Mouse (Mus musculus) limb, embryonic 10.5 days (tissue): ENCODE measurements around the gene Phf23. TPM values are rescaled to one million over a fixed set of nuclear protein-coding genes. Genes with fewer than 3 reads are reported as not detected.
"Not testable (repeated sequence)": the region's sequence is repeated elsewhere in the genome, so short reads cannot be mapped to it uniquely, and the experiment has no call there.

Source experiments
- DNase-seq: peaks from one replicate; pipeline ENCODE4 v3.0.0-alpha.2; 2017; ENCODE audit warnings: low spot score
- H3K27ac ChIP-seq: fragments of 300-500 bp; sonication (generic); 2 replicates; pipeline ENCODE4 v1.5.1; 2016; ENCODE audit warnings: mild to moderate bottlenecking
- H3K27me3 ChIP-seq: fragments of 300-500 bp; sonication (generic); 2 replicates; pipeline ENCODE4 v1.6.1; 2016; ENCODE audit warnings: low read depth, mild to moderate bottlenecking; ENCODE audit not compliant: poor library complexity, severe bottlenecking
- H3K36me3 ChIP-seq: fragments of 300-500 bp; sonication (generic); 2 replicates; pipeline ENCODE4 v1.6.1; 2016; ENCODE audit warnings: mild to moderate bottlenecking, moderate library complexity
- H3K4me1 ChIP-seq: fragments of 300-500 bp; sonication (generic); 2 replicates; pipeline ENCODE4 v1.6.1; 2016
- H3K4me3 ChIP-seq: fragments of 300-500 bp; sonication (generic); 2 replicates; pipeline ENCODE4 v1.5.1; 2016; ENCODE audit warnings: mild to moderate bottlenecking, moderate library complexity
- H3K9me3 ChIP-seq: fragments of 300-500 bp; sonication (generic); replicated peaks from 2 replicates; pipeline ENCODE4 v1.6.1; 2016; ENCODE audit warnings: mild to moderate bottlenecking
- WGBS: fragments of 180-500 bp; shearing (Covaris S2); methylation state at CpG from one replicate; pipeline ENCODE4 v1.1.7; 2016; 5-methylcytosine and 5-hydroxymethylcytosine counted together
- polyA plus RNA-seq: library from polyadenylated mRNA; unstranded; fragments of >200 nt; fragmentation: Nextera tagmentation; extraction: Ambion mirVana; gene quantifications from 2 replicates; pipeline ENCODE4 v1.2.1, GENCODE M21; 2016

The Phf23 gene
- polyA plus RNA-seq: 101 and 106 TPM in 2 replicates

- Histone ChIP-seq H3K27me3 (no peaks in the 10 kb centered on the region), H3K9me3 (no peaks in the 10 kb centered on the region), H3K36me3 (peaks cover 49% of the 10 kb centered on the region), H3K4me3 (peak within 1 kb of the TSS; percentile 98), H3K27ac (peak within 1 kb of the TSS; percentile 98), H3K4me1 (peaks cover 35% of the 10 kb centered on the region)
- WGBS: 2% methylated on average over 36 of the region's 36 CpGs
- DNase-seq: peak; percentile 97
Observed at GRCm38 (mm10) chr11:69995391-69995960, at the start of gene Phf23. Gene Phf23 (plus strand): TSS chr11:69995777.

GRCm38 (mm10) chr11:69945997-69946891, 49.3 kb upstream of the Phf23 start:
- no peaks in the 10 kb centered on the region for H3K27me3 ChIP-seq
- peaks cover 31% of the 10 kb centered on the region for H3K4me1 ChIP-seq
- peak overlapping the region; percentile 57 for H3K4me3 ChIP-seq
- WGBS: 93% methylated on average over 18 of the region's 18 CpGs
- H3K36me3 ChIP-seq: peaks cover 52% of the 10 kb centered on the region
- DNase-seq: no peak
- H3K9me3 ChIP-seq: no peaks in the 10 kb centered on the region
- peak overlapping the region; percentile 96 for H3K27ac ChIP-seq

DNA sequence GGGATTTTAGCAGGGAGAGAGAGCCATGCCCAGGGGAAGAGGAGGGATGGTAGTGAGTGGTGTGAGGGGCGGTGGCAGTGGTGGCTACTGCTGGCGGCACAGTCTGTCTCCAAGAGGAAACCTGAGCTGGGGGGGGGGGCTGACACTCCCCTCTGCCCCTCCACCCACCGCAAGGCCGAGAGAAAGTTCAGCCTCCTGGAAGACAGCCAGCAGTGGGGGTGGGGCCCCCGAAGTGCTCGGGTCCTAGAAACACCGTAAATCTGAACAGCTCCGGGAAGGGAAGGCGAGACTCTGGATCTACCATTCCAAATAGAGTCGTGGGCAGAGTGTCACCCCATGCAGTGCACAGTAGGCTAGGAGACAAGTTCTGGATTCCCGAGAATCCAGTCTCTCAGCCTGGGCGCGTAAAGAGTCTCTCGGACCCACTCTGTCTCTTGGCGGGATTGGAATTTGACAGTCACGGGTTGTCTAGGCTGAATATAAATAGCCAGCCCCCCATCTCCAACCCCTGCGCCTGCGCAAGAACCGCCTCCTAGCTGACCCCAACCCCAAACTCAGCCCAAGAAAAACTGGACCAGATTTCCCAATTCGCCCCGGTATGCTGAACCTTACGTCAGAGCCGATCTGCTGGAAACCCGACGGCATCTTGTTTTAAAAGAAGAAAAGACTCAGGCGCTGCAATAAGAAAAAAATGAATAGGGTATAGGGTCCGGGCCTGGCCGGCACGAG, 48.1 kb upstream of the Phf23 start:
- DNase-seq: peak; percentile 75
- Histone ChIP-seq H3K36me3 (peaks cover 41% of the 10 kb centered on the region), H3K27me3 (no peaks in the 10 kb centered on the region), H3K4me3 (peak overlapping the region; percentile 57), H3K4me1 (peaks cover 31% of the 10 kb centered on the region), H3K27ac (peak overlapping the region; percentile 96), H3K9me3 (no peaks in the 10 kb centered on the region)
- 2% methylated on average over 29 of the region's 29 CpGs for WGBS

GRCm38 (mm10) chr11:69948066-69948762, 47.4 kb upstream of the Phf23 start, which contains the start of gene Slc2a4:
Gene Slc2a4 (minus strand): TSS chr11:69948188.
- no peaks in the 10 kb centered on the region for H3K9me3 ChIP-seq
- peaks cover 34% of the 10 kb centered on the region for H3K36me3 ChIP-seq
- WGBS: under 1% methylated on average over 32 of the region's 34 CpGs

GRCm38 (mm10) chr11:69948763-69949150, 46.8 kb upstream of the Phf23 start:
- Histone ChIP-seq H3K4me1 (peaks cover 31% of the 10 kb centered on the region), H3K27ac (peak overlapping the region; percentile 96), H3K27me3 (no peaks in the 10 kb centered on the region), H3K4me3 (peak overlapping the region; percentile 57), H3K9me3 (no peaks in the 10 kb centered on the region), H3K36me3 (peaks cover 29% of the 10 kb centered on the region)
- peak; percentile 92 for DNase-seq
- WGBS: 0% methylated on average over 14 of the region's 14 CpGs

More at GRCm38 (mm10) chr11:69948066-69948762, 47.4 kb upstream of the Phf23 start, which contains the start of gene Slc2a4:
- peak; percentile 96 for DNase-seq
- Histone ChIP-seq H3K4me3 (peak within 1 kb of the TSS; percentile 57), H3K27me3 (no peaks in the 10 kb centered on the region), H3K4me1 (peaks cover 31% of the 10 kb centered on the region), H3K27ac (peak within 1 kb of the TSS; percentile 96)

GRCm38 (mm10) chr11:69950807-69951459, 44.6 kb upstream of the Phf23 start:
- Histone ChIP-seq H3K36me3 (peaks cover 7% of the 10 kb centered on the region), H3K27me3 (no peaks in the 10 kb centered on the region), H3K4me3 (no peak overlapping the region), H3K9me3 (no peaks in the 10 kb centered on the region), H3K4me1 (peaks cover 28% of the 10 kb centered on the region), H3K27ac (no peak overlapping the region)
- DNase-seq: no peak
- 47% methylated on average over 4 of the region's 4 CpGs for whole genome bisulfite sequencing

DNA sequence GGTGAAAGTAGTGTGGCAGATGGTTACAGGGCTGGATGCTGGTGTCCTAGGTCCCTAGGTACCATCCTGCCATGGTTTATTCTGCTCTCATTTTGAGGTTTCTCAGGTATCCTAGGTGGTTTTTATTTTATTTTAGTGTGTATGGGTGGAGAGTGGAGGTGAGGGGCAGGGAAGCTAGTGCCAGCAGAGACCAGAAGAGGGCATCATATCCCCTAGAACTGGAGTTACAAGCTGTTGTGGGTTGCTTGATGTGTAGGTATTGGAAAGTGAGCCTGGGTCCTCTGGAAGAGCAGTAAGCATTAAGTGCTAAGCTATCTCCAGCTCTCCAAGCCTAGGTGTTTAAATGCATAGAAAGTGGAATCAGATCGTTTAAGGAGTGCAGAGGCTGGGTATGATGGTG, 43.3 kb upstream of the Phf23 start:
- Histone ChIP-seq H3K4me3 (no peak overlapping the region), H3K36me3 (no peaks in the 10 kb centered on the region), H3K9me3 (no peaks in the 10 kb centered on the region), H3K27ac (no peak overlapping the region), H3K27me3 (no peaks in the 10 kb centered on the region), H3K4me1 (peaks cover 15% of the 10 kb centered on the region)
- no peak for DNase-seq
- 31% methylated on average over 1 of the region's 1 CpGs for WGBS

DNA sequence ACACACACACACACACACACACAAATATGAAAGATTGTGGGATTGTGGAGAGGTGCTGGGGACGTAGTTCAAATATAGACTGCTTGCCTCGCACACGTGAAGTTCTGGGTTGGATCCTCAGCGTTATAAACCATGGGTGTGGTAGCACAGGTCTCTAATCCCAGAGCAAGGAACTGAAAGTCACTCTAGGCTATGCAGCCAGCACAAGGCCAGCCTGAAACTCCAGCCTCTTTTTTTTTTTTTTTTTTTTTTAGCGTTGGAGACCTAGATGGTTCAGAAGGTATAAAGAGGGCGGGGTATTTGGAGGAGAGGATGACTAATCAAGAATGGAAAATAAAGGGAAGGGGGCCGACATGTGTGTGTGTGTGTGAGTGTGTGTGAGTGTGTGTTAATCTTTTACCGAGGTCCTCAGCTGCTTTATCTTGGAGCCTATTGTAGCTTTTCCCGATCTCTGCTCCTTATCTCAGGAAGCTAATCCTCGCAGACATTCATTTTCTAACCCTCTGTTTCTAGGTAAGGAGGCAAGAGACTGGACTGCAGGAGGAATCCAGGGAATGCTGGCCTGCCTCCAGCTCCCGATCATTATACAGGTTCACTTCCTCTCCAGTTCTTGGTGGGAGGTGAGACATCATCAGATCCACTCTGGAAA, 42.2 kb upstream of the Phf23 start:
- Histone ChIP-seq H3K4me1 (peaks cover 10% of the 10 kb centered on the region), H3K27me3 (no peaks in the 10 kb centered on the region), H3K9me3 (no peaks in the 10 kb centered on the region), H3K27ac (no peak overlapping the region), H3K4me3 (no peak overlapping the region), H3K36me3 (no peaks in the 10 kb centered on the region)
- no peak for DNase-seq
- 79% methylated on average over 11 of the region's 11 CpGs for WGBS

DNA sequence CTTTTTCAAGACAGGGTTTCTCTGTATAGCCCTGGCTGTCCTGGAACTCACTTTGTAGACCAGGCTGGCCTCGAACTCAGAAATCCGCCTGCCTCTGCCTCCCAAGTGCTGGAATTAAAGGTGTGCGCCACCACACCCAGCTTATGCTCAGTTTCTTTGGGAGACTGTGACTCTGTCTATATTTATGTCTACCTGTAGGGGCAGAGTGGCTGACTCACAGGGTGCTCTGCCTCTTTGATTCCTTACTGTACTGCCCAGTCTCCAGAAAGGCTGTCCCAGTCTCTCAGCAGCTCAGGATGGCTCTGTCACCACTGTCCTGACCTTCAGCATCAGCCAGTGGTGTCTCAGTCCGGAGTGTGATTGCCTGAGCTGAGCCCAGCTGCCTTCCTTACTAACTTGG, 40.0 kb upstream of the Phf23 start:
- H3K4me3 ChIP-seq, H3K27me3 ChIP-seq, H3K9me3 ChIP-seq, H3K4me1 ChIP-seq, H3K27ac ChIP-seq, H3K36me3 ChIP-seq, DNase-seq: not testable (repeated sequence)
- 75% methylated on average over 4 of the region's 4 CpGs for WGBS

DNA sequence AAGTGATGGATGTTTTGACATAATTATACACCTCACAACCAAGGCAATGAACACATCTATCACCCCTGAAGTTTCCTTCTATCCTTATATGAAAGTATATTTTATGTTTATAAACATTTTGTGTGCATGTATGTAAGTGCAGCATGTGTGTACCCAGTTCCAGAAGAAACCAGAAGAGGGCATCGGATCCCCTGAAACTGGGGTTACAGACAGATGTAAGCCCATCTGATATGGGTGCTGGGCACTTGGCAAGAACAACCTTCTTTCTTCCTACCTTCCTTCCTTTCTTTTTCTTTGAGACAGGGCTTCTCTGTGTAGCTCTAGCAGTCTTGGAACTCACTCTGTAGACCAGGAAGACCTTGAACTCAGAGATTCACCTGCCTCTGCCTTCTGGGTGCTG, 39.4 kb upstream of the Phf23 start:
- DNase-seq: no peak
- H3K27me3 ChIP-seq: 0 out of 2 replicates have a peak, but pooled peaks cover 6% of the 10 kb centered on the region
- H3K36me3 ChIP-seq: no peaks in the 10 kb centered on the region
- H3K27ac ChIP-seq: no peak overlapping the region
- WGBS: 71% methylated on average over 1 of the region's 1 CpGs
- H3K4me3 ChIP-seq: no peak overlapping the region
- H3K4me1 ChIP-seq: no peaks in the 10 kb centered on the region
- no peaks in the 10 kb centered on the region for H3K9me3 ChIP-seq

GRCm38 (mm10) chr11:69960616-69961015, 35.0 kb upstream of the Phf23 start:
- Histone ChIP-seq H3K27ac (no peak overlapping the region), H3K4me1 (peaks cover 6% of the 10 kb centered on the region; the same call in 1 of the 2 replicates), H3K9me3 (no peaks in the 10 kb centered on the region), H3K27me3 (peaks cover 49% of the 10 kb centered on the region), H3K4me3 (no peak overlapping the region), H3K36me3 (no peaks in the 10 kb centered on the region)
- no peak for DNase-seq
- 32% methylated on average over 5 of the region's 5 CpGs for WGBS
